Mouse (Mus musculus) forebrain, embryonic 14.5 days (tissue): Measurements from ENCODE around the gene Cyth1. TPM values are rescaled to one million over a fixed set of nuclear protein-coding genes. Genes with fewer than 3 reads are reported as not detected.

Source experiments
- ATAC-seq: fragments of 200-750 bp; cut with Nextera tagmentation; 2 replicates; pipeline ENCODE4 v1.8.0; 2017; ENCODE audit warnings: mild to moderate bottlenecking, moderate library complexity
- DNase-seq: peaks from one replicate; pipeline ENCODE4 v3.0.0-alpha.2; 2015; ENCODE audit warnings: low spot score
- H3K27ac ChIP-seq: fragments of 300-500 bp; sonication (generic); 2 replicates; pipeline ENCODE4 v1.5.1; 2014; ENCODE audit warnings: low read depth, mild to moderate bottlenecking, control low read depth, low read length, moderate library complexity
- H3K27me3 ChIP-seq: fragments of 300-500 bp; sonication (generic); replicated peaks from 2 replicates; pipeline ENCODE4 v1.6.1; 2014; ENCODE audit warnings: low read length, control low read depth, mixed read lengths; ENCODE audit not compliant: control insufficient read depth, insufficient read depth
- H3K36me3 ChIP-seq: fragments of 300-500 bp; sonication (generic); 2 replicates; pipeline ENCODE4 v1.6.1; 2014; ENCODE audit warnings: low read length, control low read depth; ENCODE audit not compliant: control insufficient read depth, insufficient read depth
- H3K4me1 ChIP-seq: fragments of 300-500 bp; sonication (generic); 2 replicates; pipeline ENCODE4 v1.6.1; 2014; ENCODE audit warnings: antibody characterized with exemption, low read length, control low read depth; ENCODE audit not compliant: control insufficient read depth, insufficient read depth
- H3K4me2 ChIP-seq: fragments of 300-500 bp; sonication (generic); 2 replicates; pipeline ENCODE4 v1.6.1; 2014; ENCODE audit warnings: mild to moderate bottlenecking, control low read depth, low read length
- H3K4me3 ChIP-seq: fragments of 300-500 bp; sonication (generic); 2 replicates; pipeline ENCODE4 v1.5.1; 2014; ENCODE audit warnings: low read depth, low read length, control low read depth
- H3K9ac ChIP-seq: fragments of 300-500 bp; sonication (generic); 2 replicates; pipeline ENCODE4 v1.6.1; 2014; ENCODE audit warnings: mild to moderate bottlenecking, low read length, control low read depth, moderate library complexity
- H3K9me3 ChIP-seq: fragments of 300-500 bp; sonication (generic); replicated peaks from 2 replicates; pipeline ENCODE4 v1.6.1; 2016; ENCODE audit warnings: low read length, control low read depth, mixed read lengths; ENCODE audit not compliant: control insufficient read depth
- WGBS: fragments of 180-500 bp; shearing (Covaris S2); extraction: QIAGEN DNeasy Blood & Tissue Kit; methylation state at CpG from one replicate; pipeline ENCODE4 v1.1.7; 2014; 5-methylcytosine and 5-hydroxymethylcytosine counted together
- polyA plus RNA-seq: library from polyadenylated mRNA; unstranded; fragments of >200 nt; fragmentation: Nextera tagmentation; extraction: Ambion mirVana; gene quantifications from 2 replicates; pipeline ENCODE4 v1.2.1, GENCODE M21; 2014

The Cyth1 gene
- polyA plus RNA-seq, 1 experiment from 2014 or later, result 21.9 TPM

DNA sequence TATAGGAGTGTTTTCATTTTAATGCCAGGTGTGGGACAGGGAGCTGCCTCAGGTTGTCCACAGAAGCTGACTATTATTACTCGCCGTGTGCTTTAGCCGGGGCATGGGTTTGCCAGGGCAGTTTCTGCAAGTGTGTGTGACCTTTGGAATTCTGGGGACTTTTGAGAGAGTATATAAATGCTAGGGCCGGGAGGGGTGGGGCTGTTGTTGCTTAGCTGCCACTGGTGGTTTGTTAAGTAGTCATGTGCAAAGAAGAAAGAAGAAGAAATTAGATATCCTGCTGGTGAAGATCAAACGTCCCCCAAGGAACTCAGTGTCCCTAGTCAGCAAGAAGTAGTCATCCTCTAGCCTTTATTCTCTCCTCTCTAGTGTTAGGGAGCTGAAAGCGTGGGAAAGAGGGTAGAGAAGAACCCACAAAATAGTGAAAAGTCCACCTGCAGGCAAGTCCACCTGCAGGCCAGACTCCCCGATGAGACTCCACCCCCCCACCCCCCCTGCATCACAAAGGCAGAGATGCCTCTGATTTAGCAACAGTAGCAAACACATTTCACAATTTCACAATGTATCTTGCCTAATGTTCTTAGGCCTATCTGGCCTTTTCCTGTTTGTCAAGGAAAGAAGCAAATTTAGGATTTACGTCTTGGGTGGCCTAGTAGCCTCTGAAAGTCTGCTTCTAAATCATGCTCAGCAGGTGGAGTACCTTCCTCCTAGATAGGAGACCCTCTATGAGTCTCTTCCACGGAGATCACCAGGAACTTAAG, 100.3 kb downstream of the Cyth1 start:
- no peaks in the 10 kb centered on the region for H3K36me3 ChIP-seq
- WGBS, result 70% methylated on average over 9 of the region's 9 CpGs
- H3K9ac ChIP-seq, result no peak overlapping the region
- H3K4me3 ChIP-seq, result no peak overlapping the region
- H3K27ac ChIP-seq, result no peak overlapping the region
- H3K9me3 ChIP-seq, result no peaks in the 10 kb centered on the region
- no peak overlapping the region for H3K4me2 ChIP-seq
- H3K27me3 ChIP-seq, result no peaks in the 10 kb centered on the region
- ATAC-seq (no peak), DNase-seq (no peak)
- peaks cover 5% of the 10 kb centered on the region; the same call in 1 of the 2 replicates for H3K4me1 ChIP-seq

DNA sequence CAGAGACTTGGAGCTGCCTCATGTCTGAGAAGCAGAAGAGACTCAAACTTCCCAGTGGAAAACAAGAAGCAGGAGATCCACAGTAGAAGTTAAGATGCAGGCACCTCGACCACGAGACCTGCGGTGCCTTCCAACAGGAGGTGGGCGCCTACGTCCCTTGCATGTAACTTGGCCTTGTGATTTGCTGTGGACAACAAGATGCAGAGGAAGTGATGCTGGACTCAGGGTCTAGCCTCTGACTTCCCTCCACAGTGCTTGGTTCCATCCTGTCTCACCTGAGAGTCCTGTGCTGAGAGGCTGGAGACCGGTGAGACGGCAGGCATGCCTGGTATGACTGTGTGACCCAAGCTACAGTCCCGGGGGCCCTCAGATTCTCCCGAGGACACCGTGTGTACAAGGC, 101.9 kb downstream of the Cyth1 start:
- WGBS, result 94% methylated on average over 10 of the region's 10 CpGs
- H3K36me3 ChIP-seq, result no peaks in the 10 kb centered on the region
- H3K4me3 ChIP-seq, result no peak overlapping the region
- no peaks in the 10 kb centered on the region for H3K27me3 ChIP-seq
- no peak overlapping the region for H3K27ac ChIP-seq
- H3K4me1 ChIP-seq, result peaks cover 8% of the 10 kb centered on the region; the same call in 1 of the 2 replicates
- no peak overlapping the region for H3K4me2 ChIP-seq
- H3K9me3 ChIP-seq, result no peaks in the 10 kb centered on the region
- DNase-seq (no peak), ATAC-seq (no peak)
- no peak overlapping the region for H3K9ac ChIP-seq

DNA sequence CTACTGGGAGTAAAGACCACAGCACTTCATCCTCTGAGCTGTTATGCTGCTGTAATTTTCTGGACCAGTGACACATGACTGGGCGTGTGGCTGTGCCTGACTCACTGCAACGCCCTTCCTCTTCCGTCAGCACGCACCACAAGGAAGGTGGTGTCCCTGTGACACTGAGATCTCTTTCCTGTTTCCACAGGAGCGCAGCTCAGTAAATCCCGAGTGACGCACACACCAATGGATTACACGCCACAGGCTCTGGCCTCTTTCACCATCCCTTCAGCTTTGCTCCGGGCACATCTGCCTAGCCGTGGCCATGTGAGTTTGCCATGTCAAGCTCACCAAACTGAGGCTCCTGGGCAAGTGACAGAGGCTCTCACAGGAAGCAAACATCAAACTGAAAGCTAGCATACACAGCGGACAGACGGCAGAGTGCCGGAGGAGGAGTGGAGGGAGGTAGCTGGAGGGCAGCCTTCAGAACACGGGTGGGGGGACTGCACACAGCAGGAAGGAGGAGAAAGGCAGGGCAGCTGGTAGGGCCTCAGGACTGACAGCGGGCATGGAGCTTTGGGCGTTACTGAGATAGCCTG, 102.5 kb downstream of the Cyth1 start:
- ATAC-seq (no peak), DNase-seq (no peak)
- H3K9ac ChIP-seq, result no peak overlapping the region
- 87% methylated on average over 16 of the region's 16 CpGs for WGBS
- no peaks in the 10 kb centered on the region for H3K27me3 ChIP-seq
- no peaks in the 10 kb centered on the region for H3K9me3 ChIP-seq
- no peak overlapping the region for H3K4me2 ChIP-seq
- no peaks in the 10 kb centered on the region for H3K36me3 ChIP-seq
- H3K4me1 ChIP-seq, result peaks cover 8% of the 10 kb centered on the region; the same call in 1 of the 2 replicates
- H3K27ac ChIP-seq, result no peak overlapping the region
- no peak overlapping the region for H3K4me3 ChIP-seq

DNA sequence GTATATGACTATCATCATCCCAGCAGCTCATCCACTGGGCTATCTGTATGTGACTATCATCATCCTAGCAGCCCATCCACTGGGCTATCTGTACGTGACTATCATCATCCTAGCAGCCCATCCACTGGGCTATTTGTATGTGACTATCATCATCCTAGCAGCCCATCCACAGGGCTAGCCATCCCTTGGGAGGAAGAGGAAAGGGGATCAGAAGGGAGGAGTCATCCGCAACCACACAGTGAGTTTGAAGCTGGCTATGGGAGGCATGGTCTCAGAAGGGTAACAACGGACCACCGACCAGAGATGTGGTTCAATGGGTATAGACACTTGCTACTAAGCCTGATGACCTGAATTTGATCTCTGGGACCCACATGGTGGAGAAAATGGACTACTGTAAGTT, 103.3 kb downstream of the Cyth1 start:
- Histone ChIP-seq H3K9ac (no peak overlapping the region), H3K4me2 (no peak overlapping the region), H3K9me3 (no peaks in the 10 kb centered on the region), H3K4me1 (peaks cover 5% of the 10 kb centered on the region; the same call in 1 of the 2 replicates), H3K36me3 (no peaks in the 10 kb centered on the region), H3K4me3 (no peak overlapping the region), H3K27me3 (no peaks in the 10 kb centered on the region), H3K27ac (no peak overlapping the region)
- 95% methylated on average over 4 of the region's 4 CpGs for WGBS
- DNase-seq (no peak), ATAC-seq (no peak)

DNA sequence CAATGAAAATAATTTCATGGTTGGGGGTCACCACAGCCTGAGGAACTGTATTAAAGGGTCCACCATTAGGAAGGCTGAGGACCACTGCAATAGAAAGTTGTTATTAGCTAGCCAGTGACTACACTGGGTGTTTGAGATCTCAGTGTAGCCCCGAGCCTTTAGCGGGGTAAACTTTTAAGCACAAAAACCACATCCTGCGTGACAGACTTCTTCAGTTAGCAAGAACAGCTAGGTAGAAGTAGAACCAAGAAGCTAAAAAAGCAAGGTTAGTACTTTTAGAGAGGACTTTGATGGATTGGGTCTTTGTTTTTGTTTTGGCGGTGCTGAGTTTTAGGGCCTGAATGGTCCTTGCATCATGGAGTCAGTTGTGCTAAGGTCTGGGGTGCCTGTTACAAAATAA, 104.7 kb downstream of the Cyth1 start:
- Histone ChIP-seq H3K4me3 (no peak overlapping the region), H3K9ac (no peak overlapping the region), H3K9me3 (no peaks in the 10 kb centered on the region), H3K4me1 (peaks cover 3% of the 10 kb centered on the region; the same call in 1 of the 2 replicates), H3K36me3 (no peaks in the 10 kb centered on the region), H3K27me3 (no peaks in the 10 kb centered on the region), H3K4me2 (no peak overlapping the region), H3K27ac (no peak overlapping the region)
- DNase-seq, result no peak
- no peak for ATAC-seq
- WGBS, result 97% methylated on average over 4 of the region's 4 CpGs

DNA sequence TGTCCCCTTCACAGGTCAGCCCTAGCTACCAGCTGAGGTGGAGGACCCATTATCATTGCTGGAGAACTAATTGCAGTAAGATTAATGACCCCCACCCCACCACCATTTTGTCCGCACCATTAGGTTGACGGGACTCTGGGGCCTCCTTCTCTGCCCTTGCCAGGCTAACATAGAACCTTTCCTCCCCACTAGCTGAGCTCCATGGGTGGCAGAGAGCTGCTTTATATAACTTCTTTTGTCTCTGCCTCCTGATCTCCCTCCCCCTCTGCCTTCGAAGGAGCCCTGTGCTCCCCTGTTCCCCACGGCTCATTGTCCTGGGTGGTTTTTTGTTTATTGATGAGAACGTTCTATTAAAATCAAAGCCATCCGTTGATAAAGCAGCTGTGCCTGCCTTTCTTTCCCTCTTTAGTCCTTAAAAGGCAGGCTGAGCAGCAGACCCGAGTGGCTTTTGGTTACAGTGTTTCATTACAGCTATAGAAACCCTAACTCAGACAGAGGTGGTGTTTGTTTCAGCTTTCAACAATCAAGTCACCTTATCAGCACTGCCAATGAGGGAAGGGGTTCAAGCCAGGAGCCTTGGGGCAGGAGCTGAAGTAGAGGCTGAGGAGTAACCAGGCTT, 105.7 kb downstream of the Cyth1 start:
- no peak overlapping the region for H3K4me3 ChIP-seq
- DNase-seq, result peak; percentile 23
- 7% methylated on average over 7 of the region's 7 CpGs for WGBS
- no peaks in the 10 kb centered on the region for H3K9me3 ChIP-seq
- H3K27me3 ChIP-seq, result no peaks in the 10 kb centered on the region
- ATAC-seq, result no peak
- peak overlapping the region; percentile 35; the same call in 1 of the 2 replicates for H3K27ac ChIP-seq
- H3K4me1 ChIP-seq, result peaks cover 3% of the 10 kb centered on the region; the same call in 1 of the 2 replicates
- H3K36me3 ChIP-seq, result no peaks in the 10 kb centered on the region
- H3K4me2 ChIP-seq, result no peak overlapping the region
- H3K9ac ChIP-seq, result no peak overlapping the region

DNA sequence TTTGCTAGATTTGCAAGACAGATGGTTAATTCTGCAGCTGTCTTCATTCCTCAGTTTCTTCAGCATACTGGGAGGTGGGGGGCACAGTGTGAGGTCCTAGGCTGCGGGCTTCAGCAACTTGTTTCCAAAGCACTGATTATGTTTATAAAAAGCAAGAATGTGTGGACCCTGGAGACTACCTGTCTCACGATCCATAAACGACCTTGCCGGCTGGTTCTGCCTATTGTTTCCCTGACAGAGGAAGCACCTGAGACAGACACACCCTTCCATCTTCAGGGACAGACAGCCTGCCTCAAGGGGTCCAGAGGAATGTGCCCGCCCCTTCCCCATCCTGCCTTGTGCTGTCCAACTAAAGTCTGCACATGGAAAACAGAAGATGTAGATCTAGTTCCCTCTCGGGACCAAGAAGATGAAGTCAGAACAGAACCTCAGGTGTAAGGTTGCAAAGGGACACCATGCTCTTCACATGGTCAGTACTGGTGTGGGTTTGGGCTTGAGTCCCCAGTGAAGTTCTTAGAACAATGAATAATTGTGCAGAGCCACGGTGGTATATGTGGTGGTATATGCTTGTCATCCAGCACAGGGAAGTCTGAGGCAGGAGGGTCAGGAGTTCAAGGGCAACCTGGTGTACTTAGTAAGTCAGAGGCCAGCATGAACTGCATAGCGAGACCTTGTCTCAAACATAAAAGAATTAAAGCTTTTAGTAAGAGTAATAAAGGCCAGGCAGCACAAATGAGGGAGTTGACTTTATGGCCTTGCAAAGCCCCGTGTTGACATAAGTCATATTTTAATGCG, 107.4 kb downstream of the Cyth1 start:
- Histone ChIP-seq H3K9ac (no peak overlapping the region), H3K4me2 (no peak overlapping the region), H3K27me3 (no peaks in the 10 kb centered on the region), H3K36me3 (no peaks in the 10 kb centered on the region), H3K27ac (no peak overlapping the region), H3K4me3 (no peak overlapping the region), H3K4me1 (peaks cover 3% of the 10 kb centered on the region; the same call in 1 of the 2 replicates), H3K9me3 (no peaks in the 10 kb centered on the region)
- DNase-seq (no peak), ATAC-seq (no peak)
- WGBS, result 85% methylated on average over 10 of the region's 10 CpGs

DNA sequence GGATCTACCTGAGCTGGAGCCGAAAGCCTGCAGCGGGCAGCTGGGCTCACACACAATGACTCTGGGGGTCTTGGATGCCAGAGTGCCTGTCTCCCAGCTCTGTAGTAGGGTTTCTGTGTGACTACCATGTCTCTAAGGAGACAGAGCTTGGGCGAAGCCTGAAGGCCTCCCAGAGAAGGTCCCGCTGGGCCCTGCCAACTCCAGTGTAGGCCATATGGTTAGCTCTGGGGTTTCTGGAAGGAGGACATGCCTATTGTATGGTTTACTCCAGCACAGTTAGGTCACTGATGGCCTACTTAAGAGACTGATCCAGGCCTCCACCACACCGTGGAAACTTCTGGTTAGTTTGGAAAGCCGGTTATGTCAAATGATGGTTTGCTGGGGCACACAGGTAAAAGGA, 110.0 kb downstream of the Cyth1 start:
- Histone ChIP-seq H3K36me3 (no peaks in the 10 kb centered on the region), H3K27me3 (no peaks in the 10 kb centered on the region), H3K9ac (no peak overlapping the region), H3K9me3 (no peaks in the 10 kb centered on the region), H3K4me1 (peaks cover 10% of the 10 kb centered on the region), H3K4me3 (no peak overlapping the region), H3K27ac (no peak overlapping the region), H3K4me2 (no peak overlapping the region)
- no peak for ATAC-seq
- no peak for DNase-seq
- WGBS, result 95% methylated on average over 6 of the region's 6 CpGs
